Mouse (Mus musculus) intestine, embryonic 16.5 days (tissue): ENCODE measurements around the gene Lsp1. TPM values are rescaled to one million over a fixed set of nuclear protein-coding genes. Genes with fewer than 3 reads are reported as not detected.

ENCODE experiments used
- ATAC-seq: fragments of 200-750 bp; cut with Nextera tagmentation; 2 replicates; pipeline ENCODE4 v1.8.0; 2017; ENCODE audit warnings: moderate TSS enrichment, moderate library complexity
- H3K27ac ChIP-seq: fragments of 300-500 bp; sonication (generic); 2 replicates; pipeline ENCODE4 v1.5.1; 2014; ENCODE audit warnings: mild to moderate bottlenecking, low read length
- H3K27me3 ChIP-seq: fragments of 300-500 bp; sonication (generic); replicated peaks from 2 replicates; pipeline ENCODE4 v1.6.1; 2014; ENCODE audit warnings: low read length, control low read depth, mixed read lengths; ENCODE audit not compliant: control insufficient read depth, insufficient read depth
- H3K36me3 ChIP-seq: fragments of 300-500 bp; sonication (generic); 2 replicates; pipeline ENCODE4 v1.6.1; 2014; ENCODE audit warnings: low read length, control low read depth; ENCODE audit not compliant: control insufficient read depth, insufficient read depth
- H3K4me1 ChIP-seq: fragments of 300-500 bp; sonication (generic); 2 replicates; pipeline ENCODE4 v1.6.1; 2014; ENCODE audit warnings: low read length, control low read depth, mixed read lengths; ENCODE audit not compliant: control insufficient read depth, insufficient read depth
- H3K4me2 ChIP-seq: fragments of 300-500 bp; sonication (generic); 2 replicates; pipeline ENCODE4 v1.6.1; 2014; ENCODE audit warnings: low read depth, low read length, control low read depth
- H3K4me3 ChIP-seq: fragments of 300-500 bp; sonication (generic); 2 replicates; pipeline ENCODE4 v1.5.1; 2014; ENCODE audit warnings: mild to moderate bottlenecking, low read length
- H3K9ac ChIP-seq: fragments of 300-500 bp; sonication (generic); 2 replicates; pipeline ENCODE4 v1.6.1; 2014; ENCODE audit warnings: low read depth, low read length
- H3K9me3 ChIP-seq: fragments of 300-500 bp; sonication (generic); 2 replicates; pipeline ENCODE4 v1.6.1; 2016; ENCODE audit warnings: low read length, control low read depth; ENCODE audit not compliant: control insufficient read depth
- WGBS: fragments of 180-500 bp; shearing (Covaris S2); extraction: QIAGEN DNeasy Blood & Tissue Kit; methylation state at CpG from one replicate; pipeline ENCODE4 v1.1.7; 2014; 5-methylcytosine and 5-hydroxymethylcytosine counted together
- polyA plus RNA-seq: library from polyadenylated mRNA; unstranded; fragments of >200 nt; fragmentation: Nextera tagmentation; extraction: Ambion mirVana; gene quantifications from 2 replicates; pipeline ENCODE4 v1.2.1, GENCODE M21; 2015

Gene Lsp1
- 125 and 134 TPM in 2 replicates for polyA plus RNA-seq

DNA sequence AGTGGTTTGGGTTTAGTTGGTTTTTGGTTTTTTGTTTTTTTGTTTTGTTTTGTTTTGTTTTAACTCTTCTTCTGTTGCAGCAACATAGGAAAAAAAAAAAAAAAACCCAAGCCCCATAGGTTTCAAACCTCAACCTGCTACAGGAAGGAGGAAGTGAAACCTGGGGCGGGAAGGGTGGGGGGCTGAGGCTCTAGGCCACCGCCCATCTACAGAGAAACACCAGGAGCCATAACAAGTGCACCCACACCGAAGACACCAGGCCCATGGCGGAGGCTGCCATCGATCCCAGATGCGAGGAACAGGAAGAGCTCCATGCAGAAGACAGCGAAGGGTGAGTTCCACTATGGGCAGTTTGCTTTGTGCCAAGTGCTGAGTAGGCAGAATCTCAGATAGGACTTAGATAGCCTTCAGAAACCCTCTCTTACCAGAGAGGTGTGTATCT, at the start of gene Lsp1:
TSS of gene Lsp1 (plus strand) at position 174 of the 442 bp plus-strand sequence.
- Histone ChIP-seq H3K9ac (no peak within 1 kb of the TSS), H3K36me3 (no peaks in the 10 kb centered on the region), H3K4me1 (peaks cover 16% of the 10 kb centered on the region), H3K9me3 (no peaks in the 10 kb centered on the region), H3K4me3 (no peak within 1 kb of the TSS), H3K27me3 (no peaks in the 10 kb centered on the region), H3K27ac (peak within 1 kb of the TSS; percentile 89), H3K4me2 (no peak within 1 kb of the TSS)
- no peak for ATAC-seq
- WGBS: 95% methylated on average over 7 of the region's 7 CpGs

DNA sequence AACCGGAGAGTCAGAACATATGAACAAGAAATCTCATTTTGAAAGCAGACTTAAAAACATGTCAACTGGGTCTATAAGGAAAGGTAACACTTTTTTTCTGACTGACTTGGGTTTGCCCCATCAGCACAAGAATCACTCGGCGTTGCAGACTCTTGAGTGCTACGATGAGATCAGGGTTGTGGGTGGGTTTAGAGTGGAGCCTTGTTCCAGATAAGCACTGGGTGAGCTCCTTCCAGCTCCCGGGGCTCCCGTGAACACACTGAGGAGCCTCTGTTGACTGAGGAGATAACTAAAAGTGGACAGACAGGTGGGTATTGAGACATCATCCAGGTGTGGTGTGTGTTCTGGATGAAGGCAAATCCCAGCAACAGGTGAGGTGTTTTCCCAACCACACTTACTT, 47.3 kb upstream of the Lsp1 start:
- H3K9me3 ChIP-seq: no peaks in the 10 kb centered on the region
- no peak for ATAC-seq
- H3K4me2 ChIP-seq: no peak overlapping the region
- no peak overlapping the region for H3K4me3 ChIP-seq
- no peak overlapping the region for H3K27ac ChIP-seq
- no peaks in the 10 kb centered on the region for H3K36me3 ChIP-seq
- 76% methylated on average over 6 of the region's 6 CpGs for WGBS
- no peak overlapping the region for H3K9ac ChIP-seq
- H3K27me3 ChIP-seq: no peaks in the 10 kb centered on the region
- no peaks in the 10 kb centered on the region for H3K4me1 ChIP-seq

DNA sequence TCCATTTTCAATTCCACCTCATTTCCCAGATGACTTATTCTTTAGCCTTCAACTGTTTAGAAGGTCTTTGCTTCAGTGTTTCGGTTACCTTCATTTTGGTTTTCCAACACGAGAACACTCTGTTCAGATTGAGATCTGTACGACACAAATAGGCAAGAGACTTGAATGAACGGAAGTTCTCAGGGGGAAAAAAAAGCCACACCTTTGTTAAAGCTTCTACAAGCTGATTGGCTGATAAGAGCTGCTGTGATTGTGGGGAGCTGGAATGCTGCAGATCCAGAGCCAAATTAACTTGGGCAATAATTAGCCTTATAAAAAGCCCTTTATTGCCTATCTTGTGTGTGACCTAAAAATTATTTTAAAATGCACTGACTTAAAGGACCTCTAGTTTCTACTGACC, 45.3 kb upstream of the Lsp1 start:
- Histone ChIP-seq H3K4me3 (no peak overlapping the region), H3K9ac (no peak overlapping the region), H3K4me2 (no peak overlapping the region), H3K4me1 (no peaks in the 10 kb centered on the region), H3K9me3 (no peaks in the 10 kb centered on the region), H3K36me3 (no peaks in the 10 kb centered on the region), H3K27me3 (no peaks in the 10 kb centered on the region), H3K27ac (no peak overlapping the region)
- WGBS: 42% methylated on average over 4 of the region's 4 CpGs
- no peak for ATAC-seq

DNA sequence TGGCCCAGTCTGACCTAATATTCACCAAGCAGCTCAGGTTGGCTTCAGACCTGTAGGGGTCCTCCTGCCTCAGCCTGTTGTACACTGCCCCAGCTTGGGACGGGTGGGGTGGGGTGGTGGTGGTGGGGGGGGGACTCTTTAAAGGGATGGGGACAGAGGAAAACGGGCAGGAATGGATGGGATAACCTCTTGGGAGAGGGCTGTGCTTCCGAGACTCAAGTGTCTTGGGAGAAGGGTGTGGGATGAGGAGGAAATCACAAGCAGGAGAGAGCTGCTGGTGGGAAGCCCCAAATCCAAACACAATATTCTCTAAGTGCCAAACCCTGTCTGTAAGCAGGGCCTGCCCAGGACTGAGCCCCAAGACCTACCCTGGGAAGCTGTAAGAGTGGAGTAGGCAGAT, 44.4 kb upstream of the Lsp1 start:
- no peaks in the 10 kb centered on the region for H3K9me3 ChIP-seq
- no peak overlapping the region for H3K9ac ChIP-seq
- H3K36me3 ChIP-seq: no peaks in the 10 kb centered on the region
- no peaks in the 10 kb centered on the region for H3K27me3 ChIP-seq
- no peak overlapping the region for H3K4me3 ChIP-seq
- H3K4me2 ChIP-seq: no peak overlapping the region
- WGBS: 62% methylated on average over 3 of the region's 3 CpGs
- no peaks in the 10 kb centered on the region for H3K4me1 ChIP-seq
- no peak for ATAC-seq
- H3K27ac ChIP-seq: no peak overlapping the region

DNA sequence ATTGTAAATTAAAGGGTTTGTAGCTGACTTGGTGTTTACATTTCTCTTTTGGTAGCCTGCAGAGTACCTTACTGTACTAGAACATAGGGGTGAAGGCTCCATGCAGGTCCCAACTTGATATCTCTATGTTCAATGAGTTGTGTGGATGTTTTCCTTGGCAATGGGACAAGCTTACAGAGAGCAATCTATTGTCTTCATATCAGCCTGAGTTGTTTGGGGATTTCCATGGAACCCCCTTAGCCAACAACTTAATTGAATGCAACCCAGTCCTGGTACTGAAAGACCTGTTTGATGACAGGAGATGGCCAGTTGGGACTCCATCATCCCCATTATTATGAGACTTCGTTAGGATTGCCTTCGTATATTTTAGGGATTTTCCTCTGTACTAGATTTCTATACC, 42.6 kb upstream of the Lsp1 start:
- Histone ChIP-seq H3K4me2 (no peak overlapping the region), H3K27me3 (no peaks in the 10 kb centered on the region), H3K9ac (no peak overlapping the region), H3K27ac (no peak overlapping the region), H3K9me3 (no peaks in the 10 kb centered on the region), H3K36me3 (no peaks in the 10 kb centered on the region), H3K4me1 (no peaks in the 10 kb centered on the region), H3K4me3 (no peak overlapping the region)
- 95% methylated on average over 2 of the region's 2 CpGs for WGBS
- ATAC-seq: no peak

DNA sequence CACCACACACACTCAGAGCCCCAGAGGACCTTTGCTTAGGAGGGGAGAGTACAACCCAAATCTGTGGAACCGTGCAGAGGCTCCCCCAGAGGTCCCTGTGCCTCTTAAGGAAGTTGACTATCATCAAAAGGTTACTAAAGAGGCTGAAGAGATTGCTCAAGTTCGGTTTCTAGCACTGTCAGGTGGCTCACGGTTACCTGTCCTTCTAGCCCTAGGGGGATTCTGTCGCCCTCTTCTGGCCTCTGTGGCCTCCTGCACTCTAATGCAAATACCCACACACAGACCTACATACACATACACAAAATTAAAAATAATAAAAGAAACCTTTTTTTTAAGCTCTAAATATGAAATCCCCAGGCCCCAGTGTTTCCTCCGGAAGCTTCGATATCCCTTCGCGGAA, 41.9 kb upstream of the Lsp1 start:
- 92% methylated on average over 8 of the region's 8 CpGs for WGBS

DNA sequence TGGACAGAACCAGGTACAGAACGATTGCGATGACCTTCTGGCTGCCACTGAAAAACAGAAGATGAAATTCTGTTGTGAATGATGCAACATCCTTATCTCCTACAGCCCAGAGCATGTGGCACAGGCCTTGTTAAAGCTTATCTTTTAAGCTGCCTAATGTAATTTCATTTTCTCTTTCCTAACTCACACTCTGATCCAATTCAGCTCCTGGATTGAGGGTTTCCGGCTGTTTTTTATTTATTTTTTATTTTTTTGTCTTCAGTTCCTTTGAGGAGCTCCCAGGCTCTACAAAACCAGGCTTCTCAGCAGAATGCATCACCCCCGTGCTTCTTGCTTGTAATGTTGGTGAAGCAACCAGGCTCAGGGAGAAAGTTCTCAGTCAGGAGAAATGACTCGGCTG, 40.7 kb upstream of the Lsp1 start:
- no peaks in the 10 kb centered on the region for H3K4me1 ChIP-seq
- H3K4me2 ChIP-seq: no peak overlapping the region

More for the DNA sequence above, 41.9 kb upstream of the Lsp1 start:
- no peaks in the 10 kb centered on the region for H3K4me1 ChIP-seq
- no peaks in the 10 kb centered on the region for H3K36me3 ChIP-seq
- H3K9ac ChIP-seq: no peak overlapping the region
- ATAC-seq: no peak
- H3K27me3 ChIP-seq: no peaks in the 10 kb centered on the region
- no peak overlapping the region for H3K4me3 ChIP-seq
- H3K4me2 ChIP-seq: no peak overlapping the region
- no peak overlapping the region for H3K27ac ChIP-seq
- no peaks in the 10 kb centered on the region for H3K9me3 ChIP-seq

DNA sequence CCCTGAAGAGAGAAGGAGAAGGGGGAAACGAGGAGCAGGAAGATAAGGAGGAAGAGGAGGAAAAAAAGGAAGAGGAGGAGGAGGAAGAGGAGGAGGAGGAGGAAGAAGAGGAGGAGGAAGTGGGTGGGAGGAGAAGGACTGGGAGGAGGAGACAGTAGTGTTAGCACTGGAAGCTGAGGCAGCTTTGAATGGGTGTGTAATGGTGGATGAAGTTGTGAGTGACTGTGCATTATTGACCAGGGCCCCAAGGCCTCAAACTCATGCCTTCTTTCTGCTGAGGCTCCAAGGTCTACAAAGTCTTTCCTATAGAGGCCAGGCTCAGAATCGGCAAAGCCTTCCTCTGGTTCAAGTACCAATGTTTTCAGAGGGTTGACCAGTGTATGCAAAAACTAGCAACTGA, 38.8 kb upstream of the Lsp1 start:
- Histone ChIP-seq H3K36me3 (no peaks in the 10 kb centered on the region), H3K9ac (no peak overlapping the region), H3K9me3 (no peaks in the 10 kb centered on the region), H3K4me1 (no peaks in the 10 kb centered on the region), H3K4me3 (no peak overlapping the region), H3K27me3 (no peaks in the 10 kb centered on the region), H3K27ac (no peak overlapping the region), H3K4me2 (no peak overlapping the region)
- WGBS: 67% methylated on average over 2 of the region's 2 CpGs
- ATAC-seq: no peak

More for the DNA sequence above, 40.7 kb upstream of the Lsp1 start:
- Histone ChIP-seq H3K9me3 (no peaks in the 10 kb centered on the region), H3K4me3 (no peak overlapping the region), H3K27me3 (no peaks in the 10 kb centered on the region), H3K9ac (no peak overlapping the region), H3K36me3 (no peaks in the 10 kb centered on the region), H3K27ac (no peak overlapping the region)
- WGBS: 69% methylated on average over 5 of the region's 5 CpGs
- ATAC-seq: no peak

DNA sequence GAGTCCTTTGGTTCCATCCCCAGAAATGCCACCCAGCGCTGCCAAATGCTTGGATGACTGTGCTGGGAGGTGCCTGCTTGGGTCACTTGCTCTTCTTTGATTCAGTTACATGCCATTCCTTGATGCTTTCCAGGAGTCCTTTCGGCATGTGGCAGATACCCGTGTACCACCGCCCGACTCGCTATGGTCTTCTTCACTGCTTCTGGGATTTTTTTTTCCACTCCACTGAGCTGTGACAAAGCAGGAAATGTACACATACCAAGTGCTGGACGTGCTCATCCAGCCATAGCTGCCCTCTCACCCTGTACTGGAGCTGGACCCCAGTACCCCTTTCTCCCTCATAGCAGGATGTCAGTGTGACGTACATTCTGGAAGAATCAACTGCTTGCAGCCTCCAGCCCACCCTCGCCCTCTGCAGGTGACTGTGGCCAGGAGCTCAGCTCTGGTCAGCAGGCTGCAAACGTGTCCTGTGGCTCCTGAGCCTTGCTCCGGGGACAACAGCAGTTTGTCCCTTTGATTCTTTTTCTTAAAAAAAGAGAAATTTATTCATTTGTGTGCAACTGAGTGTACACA, 34.9 kb upstream of the Lsp1 start:
- Histone ChIP-seq H3K4me1 (peaks cover 9% of the 10 kb centered on the region), H3K9me3 (no peaks in the 10 kb centered on the region), H3K4me2 (no peak overlapping the region), H3K27ac (no peak overlapping the region), H3K4me3 (no peak overlapping the region), H3K27me3 (no peaks in the 10 kb centered on the region), H3K36me3 (no peaks in the 10 kb centered on the region), H3K9ac (no peak overlapping the region)
- ATAC-seq: no peak
- WGBS: 60% methylated on average over 11 of the region's 11 CpGs

- H3K27ac ChIP-seq: no peak overlapping the region
- ATAC-seq: peak; percentile 26; the same call in 1 of the 2 replicates
- H3K4me3 ChIP-seq: no peak overlapping the region
- no peaks in the 10 kb centered on the region for H3K27me3 ChIP-seq
- no peaks in the 10 kb centered on the region for H3K36me3 ChIP-seq
- peaks cover 13% of the 10 kb centered on the region for H3K4me1 ChIP-seq
- no peak overlapping the region for H3K9ac ChIP-seq
- H3K4me2 ChIP-seq: no peak overlapping the region
- 24% methylated on average over 7 of the region's 7 CpGs for WGBS
- no peaks in the 10 kb centered on the region for H3K9me3 ChIP-seq
Observed at GRCm38 (mm10) chr7:142428213-142428612, 32.4 kb upstream of the Lsp1 start.
